In genomic region chr17:83526624-83527532, GRCm38 (mm10) we compare ENCODE assay signal across 8 mouse cellular contexts. TPM values are rescaled to one million over a fixed set of nuclear protein-coding genes. Genes with fewer than 3 reads are reported as not detected.
DNase-seq lines count a peak whose midpoint lies in the region; ATAC-seq and TF ChIP-seq lines count a peak whose summit lies in the region.

No protein-coding gene starts in this region.

- no peaks in the 10 kb centered on the region for H3K36me3 ChIP-seq in heart, embryonic 12.5 days
- no peaks in the 10 kb centered on the region for H3K36me3 ChIP-seq in kidney, postnatal 0 days (ENCODE audit: insufficient read depth, low read length)
- H3K36me3 ChIP-seq in splenic B cell, adult 2 months (ENCODE audit: control insufficient read depth, insufficient read depth, low read length, poor library complexity, severe bottlenecking) = no peaks in the 10 kb centered on the region

- peak overlapping the region; percentile 66 for H3K4me2 ChIP-seq in heart, embryonic 12.5 days
- peak overlapping the region; percentile 44 for H3K4me2 ChIP-seq in kidney, postnatal 0 days (ENCODE audit: low read length)

- peak; percentile 66 for DNase-seq in adrenal gland, postnatal 10 days
- no peak for DNase-seq in adrenal gland, postnatal 4 days (ENCODE audit: low spot score in 2 of 2)
- peak; percentile 91 for DNase-seq in kidney, postnatal 0 days (ENCODE audit: low spot score)
- DNase-seq in lung, postnatal 4 days = peak; percentile 71 to 74
- DNase-seq in splenic B cell, adult 2 months (ENCODE audit: low read depth, low spot score) = peak; percentile 30
- no peak for DNase-seq in urinary bladder, adult 18-20 months (ENCODE audit: low spot score in 2 of 2)

- no peaks in the 10 kb centered on the region for H3K9me3 ChIP-seq in heart, embryonic 12.5 days (replicated peaks)
- no peaks in the 10 kb centered on the region for H3K9me3 ChIP-seq in kidney, postnatal 0 days (replicated peaks; ENCODE audit: low read length)

- ATAC-seq in common myeloid progenitor, adult 5-6 weeks (replicated peaks; ENCODE audit: low read depth, poor library complexity, severe bottlenecking) = peak; percentile 86
- ATAC-seq in heart, embryonic 12.5 days (ENCODE audit: insufficient number of reproducible peaks, low FRiP score) = peak; percentile 85
- peak; percentile 59 for ATAC-seq in kidney, postnatal 0 days (replicated peaks; ENCODE audit: low FRiP score, low read depth)

- peak overlapping the region; percentile 80 for H3K27ac ChIP-seq in heart, embryonic 12.5 days (ENCODE audit: poor library complexity, severe bottlenecking)
- H3K27ac ChIP-seq in kidney, postnatal 0 days = peak overlapping the region; percentile 87

- peak overlapping the region; percentile 33 for H3K4me3 ChIP-seq in heart, embryonic 12.5 days
- no peak overlapping the region; the same call in 1 of the 2 replicates for H3K4me3 ChIP-seq in kidney, postnatal 0 days (replicated peaks; ENCODE audit: low read depth, low read length)

- no peak for TF ChIP-seq CTCF in kidney, postnatal 0 days (IDR thresholded peaks at IDR 0.05; ENCODE audit: low read depth)

- H3K9ac ChIP-seq in heart, embryonic 12.5 days = no peak overlapping the region
- H3K9ac ChIP-seq in kidney, postnatal 0 days (ENCODE audit: low read depth, low read length) = no peak overlapping the region

- H3K27me3 ChIP-seq in heart, embryonic 12.5 days (replicated peaks) = no peaks in the 10 kb centered on the region
- no peaks in the 10 kb centered on the region for H3K27me3 ChIP-seq in kidney, postnatal 0 days (ENCODE audit: insufficient read depth, low read length)
- H3K27me3 ChIP-seq in splenic B cell, adult 2 months (ENCODE audit: control insufficient read depth, insufficient read depth, low read length, poor library complexity, severe bottlenecking) = no peaks in the 10 kb centered on the region

- 27% methylated on average over 13 of the region's 13 CpGs for WGBS in heart, embryonic 12.5 days
- 27% methylated on average over 13 of the region's 13 CpGs for WGBS in kidney, postnatal 0 days

- H3K4me1 ChIP-seq in heart, embryonic 12.5 days (replicated peaks) = peaks cover 38% of the 10 kb centered on the region
- peaks cover 39% of the 10 kb centered on the region for H3K4me1 ChIP-seq in kidney, postnatal 0 days (replicated peaks; ENCODE audit: insufficient read depth, low read length)

RNA-seq across cellular contexts. Expression of gene Cox7a2l, which starts 9.7 kb away (rescaled TPM):
- total RNA-seq in adrenal gland, postnatal 10 days (2021) = 100 to 1,000 TPM; 271 to 309 TPM
- 100 to 1,000 TPM; 241 to 253 TPM for total RNA-seq in adrenal gland, postnatal 4 days (2021)
- total RNA-seq in common myeloid progenitor, adult 5-6 weeks (2017) = 201 and 267 TPM in 2 replicates
- 188 and 192 TPM in 2 replicates for polyA plus RNA-seq in heart, embryonic 12.5 days (2016; fragmentation: Nextera tagmentation; extraction: Ambion mirVana)
- polyA plus RNA-seq in kidney, postnatal 0 days (2015; fragmentation: Nextera tagmentation; extraction: Ambion mirVana) = 258 and 279 TPM in 2 replicates

Comparison
In these comparisons a context has a peak if more than half of its experiments do, and no peak if none do; other contexts are left out.
1. DNase-seq: peak in adrenal gland, postnatal 10 days (single experiment), kidney, postnatal 0 days (single experiment), lung, postnatal 4 days (2 of 2) and splenic B cell, adult 2 months (single experiment); none in adrenal gland, postnatal 4 days (0 of 2) and urinary bladder, adult 18-20 months (0 of 2).
2. Peak in every context shown above with its lines, with median percentiles within 50 percentile points of each other: ATAC-seq.